Mouse (Mus musculus): ENCODE results near the gene Phldb2. TPM values are rescaled to one million over a fixed set of nuclear protein-coding genes. Genes with fewer than 3 reads are reported as not detected.

The Phldb2 gene
- total RNA-seq, 2 experiments from 2014 or later = 14.8 to 16.4 TPM

DNA sequence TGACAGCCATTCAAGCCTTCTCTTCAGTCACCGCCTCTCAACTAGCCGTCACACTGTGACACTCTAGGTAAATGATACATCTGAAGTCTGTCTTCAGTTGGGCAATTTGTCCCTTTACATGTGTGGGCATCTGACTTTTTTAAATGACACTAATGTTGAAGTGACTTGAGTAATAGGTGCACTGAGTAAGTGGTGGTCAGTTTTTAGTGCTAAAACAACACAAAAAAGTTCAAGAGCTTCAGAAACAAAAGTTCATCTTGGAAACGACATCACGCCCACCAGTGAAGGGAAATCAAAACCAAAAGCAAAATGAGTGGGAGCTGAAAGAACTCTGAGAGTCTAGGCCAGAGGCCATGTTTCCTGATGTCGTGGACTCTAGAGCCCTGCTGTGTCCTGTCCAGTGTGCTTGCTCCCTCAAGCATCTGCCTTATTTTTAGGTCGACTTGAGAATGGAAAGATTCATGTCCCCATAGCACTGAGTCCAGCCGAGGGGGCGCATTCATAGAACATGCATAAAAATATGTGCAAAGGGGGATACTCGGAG, 194.6 kb downstream of the Phldb2 start:
- DNase-seq = no peak
- intact Hi-C loops (cut with DNase I) = no loop called here

GRCm38 (mm10) chr16:45757421-45758078, 195.8 kb downstream of the Phldb2 start:
- intact Hi-C loops (cut with DNase I) = loop anchor here (2.0 kb wide), 5 partner anchors 29 to 265 kb away; no protein-coding TSS in a partner anchor
- DNase-seq = peak; percentile 53

GRCm38 (mm10) chr16:45756855-45757254, 196.5 kb downstream of the Phldb2 start:
- DNase-seq = peak; percentile 33 to 44
- intact Hi-C loops (cut with DNase I) = loop anchor here (2.0 kb wide), 5 partner anchors 30 to 266 kb away; no protein-coding TSS in a partner anchor

DNA sequence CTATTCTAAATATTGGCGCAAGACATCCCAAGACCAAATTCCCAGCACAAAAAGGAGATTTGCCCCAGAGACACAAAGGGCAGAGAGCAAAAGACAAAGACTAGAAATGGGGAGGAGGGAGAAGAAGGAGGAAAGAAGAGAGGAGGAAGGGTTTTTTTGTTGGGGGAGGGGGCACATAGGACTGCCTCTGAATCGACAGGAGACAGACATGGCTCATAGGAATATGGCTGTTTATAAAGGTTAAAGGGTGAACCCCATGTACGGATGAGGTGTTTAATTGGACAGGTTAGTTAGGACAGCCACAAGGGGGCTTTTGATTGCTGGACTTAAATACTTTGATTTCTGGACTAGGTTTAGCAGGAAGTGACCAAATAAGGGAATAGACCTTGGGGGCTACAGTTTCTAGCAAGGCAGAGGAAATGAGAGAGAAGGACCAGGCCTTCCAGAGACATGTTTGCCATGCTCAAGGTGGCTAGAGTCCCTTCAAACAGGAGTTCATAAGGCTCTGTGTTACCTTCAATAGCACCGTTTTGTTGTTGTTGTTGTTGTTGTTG, 209.7 kb downstream of the Phldb2 start:
- no peak for DNase-seq
- intact Hi-C loops (cut with DNase I) = loop anchor here (5.0 kb wide), 1 partner anchor 54 kb away; no protein-coding TSS in a partner anchor

- peak; percentile 95 for DNase-seq
- intact Hi-C loops (cut with DNase I) = loop anchor here (5.0 kb wide), 1 partner anchor 54 kb away; no protein-coding TSS in a partner anchor
Measured at GRCm38 (mm10) chr16:45742615-45743476, 210.6 kb downstream of the Phldb2 start, which contains the start of gene Abhd10. Gene Abhd10, minus strand, starts transcription at chr16:45742955.

- DNase-seq = no peak
- intact Hi-C loops (cut with DNase I) = no loop called here
Measured at GRCm38 (mm10) chr16:45737880-45738279, 215.5 kb downstream of the Phldb2 start.

DNA sequence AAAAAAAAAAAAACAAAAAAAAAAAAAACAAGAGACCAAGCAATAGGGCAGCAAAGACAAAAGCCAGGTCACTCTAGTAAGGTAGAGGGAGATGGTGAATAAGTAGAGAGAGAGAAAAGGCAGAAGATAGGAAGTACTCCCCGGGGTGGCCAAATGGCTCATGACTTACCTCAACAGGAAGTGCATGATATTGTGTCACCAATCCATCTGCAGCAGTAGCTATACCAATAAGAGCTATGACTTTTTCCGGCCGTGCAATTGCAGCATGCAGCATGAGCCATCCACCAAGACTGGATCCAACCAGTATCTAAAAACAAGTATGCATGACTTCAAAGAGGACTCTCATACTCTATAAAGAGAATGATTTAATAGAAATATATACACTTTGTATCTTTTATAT, 216.7 kb downstream of the Phldb2 start:
- intact Hi-C loops (cut with DNase I) = no loop called here
- no peak for DNase-seq

DNA sequence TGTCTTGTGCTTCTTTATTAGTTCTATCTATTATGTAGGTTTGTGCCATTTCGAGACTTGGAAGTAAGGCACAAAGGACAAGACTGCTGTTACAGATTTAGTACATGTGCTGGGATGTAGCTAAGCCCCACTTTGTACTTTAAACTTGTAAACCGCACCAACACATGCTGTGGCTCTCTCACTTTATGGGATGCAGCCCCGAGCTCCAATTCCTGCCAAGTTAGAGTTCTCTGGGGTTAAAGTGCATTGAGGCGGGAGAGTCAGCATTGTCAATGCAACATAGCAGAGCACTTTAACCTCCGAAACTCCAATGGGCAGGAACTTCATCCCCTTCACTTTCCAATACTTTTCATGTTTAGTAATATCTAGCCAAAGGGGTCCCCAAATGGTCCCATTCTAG, 224.2 kb downstream of the Phldb2 start:
- intact Hi-C loops (cut with DNase I) = no loop called here
- DNase-seq = no peak

GRCm38 (mm10) chr16:45724742-45725102, 228.7 kb downstream of the Phldb2 start:
- no peak for DNase-seq
- intact Hi-C loops (cut with DNase I) = no loop called here

DNA sequence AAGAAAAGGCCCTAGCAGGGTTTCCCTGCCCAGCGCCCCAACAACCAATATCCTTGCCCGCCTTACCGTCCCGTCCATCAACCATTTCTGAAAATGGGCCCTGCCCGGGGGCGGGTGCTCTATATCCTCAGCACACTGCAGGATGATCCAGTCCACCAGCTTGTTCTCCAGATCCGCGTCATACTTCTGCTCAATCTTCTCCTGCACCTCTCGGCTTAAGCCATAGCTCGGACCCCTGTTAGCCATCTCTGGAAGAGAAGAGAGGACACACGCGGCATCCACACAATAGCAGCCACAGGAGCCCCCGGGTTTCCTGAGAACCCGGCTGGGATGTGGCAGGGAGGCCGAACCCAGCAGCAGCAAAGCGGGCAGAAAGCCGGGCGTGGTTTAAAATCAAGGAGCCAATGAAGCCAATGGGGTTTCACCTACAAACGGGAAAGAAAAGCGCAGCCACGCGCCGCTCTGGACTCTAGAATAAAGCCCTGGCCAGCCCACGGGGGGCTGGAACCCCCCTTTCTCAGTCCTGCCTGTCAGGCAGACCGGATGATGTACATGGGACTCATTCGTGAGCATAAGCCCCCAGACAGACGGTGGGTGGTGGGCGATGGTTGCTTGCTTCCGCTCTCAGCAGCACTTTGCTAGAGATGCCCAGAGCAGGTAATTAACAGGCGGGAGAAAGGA, 229.2 kb downstream of the Phldb2 start, which contains the start of gene Tagln3:
TSS of gene Tagln3 (minus strand) at position 548 of the 681 bp plus-strand sequence.
- no peak for DNase-seq
- intact Hi-C loops (cut with DNase I) = no loop called here

DNA sequence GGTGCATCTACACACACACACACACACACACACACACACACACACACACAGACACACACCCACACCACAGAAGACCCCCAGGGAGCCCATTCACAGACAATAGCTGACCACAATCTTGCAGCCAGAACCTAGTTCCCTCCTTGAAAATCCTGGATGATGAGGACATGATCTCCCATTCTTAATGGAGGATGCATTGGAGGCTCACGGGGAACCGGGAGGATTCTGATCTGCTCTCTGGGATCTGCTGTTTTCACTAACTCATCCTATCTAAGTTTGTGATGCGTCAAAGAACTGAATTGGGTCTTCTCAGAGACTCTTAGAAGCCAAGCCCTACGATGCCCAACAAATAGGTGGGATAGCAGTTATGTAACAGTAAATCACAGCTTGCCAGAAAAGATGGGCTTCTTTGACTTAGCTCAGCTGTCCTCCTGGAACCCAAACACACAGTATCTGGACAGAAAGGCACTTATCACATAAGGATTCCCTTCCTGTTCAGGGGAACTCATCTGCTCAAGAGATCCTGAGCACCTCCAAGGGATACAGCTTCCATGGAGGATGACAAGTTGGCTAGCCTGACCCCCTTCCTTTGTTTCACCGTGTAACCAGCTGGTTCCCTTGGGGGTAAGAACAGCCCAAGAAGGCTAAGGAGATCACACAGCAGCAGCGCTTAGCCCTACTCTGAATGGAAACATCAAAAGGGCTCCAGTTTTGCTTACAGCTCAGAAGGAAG, 230.1 kb downstream of the Phldb2 start:
- intact Hi-C loops (cut with DNase I) = no loop called here

DNA sequence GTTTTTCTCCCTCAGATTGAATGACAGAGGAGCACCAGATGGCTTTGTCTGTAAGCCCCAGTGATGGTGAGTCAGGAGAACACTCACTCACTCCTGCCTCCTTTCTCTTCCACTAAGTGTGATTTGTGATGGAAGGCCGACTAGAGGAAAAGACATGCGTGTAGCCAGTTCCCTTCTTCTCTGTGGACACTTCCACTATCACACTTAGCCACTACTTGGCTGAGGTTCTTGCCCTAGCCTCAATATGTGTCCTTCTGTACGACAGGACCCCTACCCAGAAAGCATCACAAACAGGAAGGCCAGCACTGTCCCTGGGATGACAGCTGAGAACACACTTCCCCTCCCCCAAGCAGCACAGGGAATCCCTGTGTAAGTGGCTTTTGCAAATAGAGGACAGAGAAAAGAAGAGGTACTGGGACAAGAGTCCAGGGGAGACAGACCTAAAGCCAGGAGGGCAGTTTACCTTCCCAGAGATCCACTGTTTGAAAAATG, 230.9 kb downstream of the Phldb2 start:
- intact Hi-C loops (cut with DNase I) = no loop called here
- DNase-seq = no peak

More for the DNA sequence above, 230.1 kb downstream of the Phldb2 start:
- DNase-seq = no peak

DNA sequence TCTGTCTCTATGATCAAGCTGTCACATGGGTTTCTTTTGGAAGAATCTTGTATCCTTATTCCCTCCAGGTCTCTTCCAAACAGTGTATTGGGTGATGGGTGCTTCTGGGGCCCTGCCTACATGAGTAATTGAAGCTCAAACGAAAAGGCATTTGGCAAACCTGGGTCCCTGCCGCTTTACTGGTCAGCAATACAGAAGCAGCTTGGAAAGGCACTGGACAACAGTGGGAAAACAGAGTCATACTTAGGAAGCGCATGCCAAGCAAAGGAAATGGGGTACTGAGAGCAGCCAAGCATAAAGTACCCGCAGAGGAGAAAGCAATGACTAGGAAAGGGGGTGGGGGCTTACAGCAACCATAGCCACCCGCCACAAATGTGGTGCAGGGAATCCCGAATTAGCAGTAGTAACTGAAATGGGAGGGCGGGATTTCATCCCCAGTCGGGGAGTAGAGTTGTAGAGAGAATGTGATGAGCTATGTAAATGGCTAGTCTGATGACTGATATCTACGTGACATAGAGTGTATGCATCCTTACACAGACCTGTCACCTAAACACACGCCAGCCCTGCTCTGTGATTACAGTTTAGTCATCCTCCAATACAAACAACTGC, 233.3 kb downstream of the Phldb2 start:
- no peak for DNase-seq
- intact Hi-C loops (cut with DNase I) = no loop called here

DNA sequence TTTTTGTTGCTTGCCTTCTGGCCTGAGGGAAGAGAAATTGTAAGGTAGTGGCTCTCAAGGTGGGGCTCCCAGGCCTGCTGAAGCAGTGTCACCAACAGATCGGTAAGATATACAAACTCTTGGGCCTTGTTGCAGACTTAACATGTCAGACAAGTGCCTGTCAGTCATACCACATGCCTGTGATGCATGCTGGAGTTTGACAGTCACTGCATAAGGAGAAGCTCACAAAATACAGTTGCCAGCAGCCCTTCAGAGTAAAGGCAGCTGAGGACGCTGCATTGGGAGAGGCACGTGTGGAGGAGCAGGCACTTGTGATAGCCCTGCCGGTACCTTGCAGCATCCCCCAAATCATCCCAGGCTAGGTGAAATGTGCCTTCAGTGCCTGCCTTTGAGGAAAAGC, 235.1 kb downstream of the Phldb2 start:
- no peak for DNase-seq
- intact Hi-C loops (cut with DNase I) = no loop called here

- no peak for DNase-seq
- intact Hi-C loops (cut with DNase I) = no loop called here
Measured at GRCm38 (mm10) chr16:45714489-45715150, 238.8 kb downstream of the Phldb2 start.

DNA sequence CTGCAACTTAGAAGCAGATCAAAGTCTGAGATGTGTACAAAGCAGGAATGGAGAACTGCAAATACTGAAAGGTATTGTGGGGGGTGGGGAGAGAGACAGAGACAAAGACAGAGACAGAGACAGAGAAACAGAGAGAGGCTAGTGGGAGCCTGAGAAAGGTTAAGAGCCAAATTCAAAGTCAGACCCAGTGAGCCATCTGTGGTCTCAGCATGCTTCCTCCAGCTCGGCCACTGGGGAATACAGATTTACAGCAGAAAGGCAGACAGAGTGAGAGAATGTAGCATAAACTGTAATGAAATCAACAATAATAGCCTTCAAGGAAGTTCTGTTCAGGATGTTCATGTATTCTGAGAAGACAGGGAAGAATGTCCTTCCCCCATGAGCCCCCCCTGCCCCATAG, 239.5 kb downstream of the Phldb2 start:
- intact Hi-C loops (cut with DNase I) = no loop called here
- no peak for DNase-seq

GRCm38 (mm10) chr16:45713261-45713660, 240.1 kb downstream of the Phldb2 start:
- intact Hi-C loops (cut with DNase I) = no loop called here
- no peak for DNase-seq

DNA sequence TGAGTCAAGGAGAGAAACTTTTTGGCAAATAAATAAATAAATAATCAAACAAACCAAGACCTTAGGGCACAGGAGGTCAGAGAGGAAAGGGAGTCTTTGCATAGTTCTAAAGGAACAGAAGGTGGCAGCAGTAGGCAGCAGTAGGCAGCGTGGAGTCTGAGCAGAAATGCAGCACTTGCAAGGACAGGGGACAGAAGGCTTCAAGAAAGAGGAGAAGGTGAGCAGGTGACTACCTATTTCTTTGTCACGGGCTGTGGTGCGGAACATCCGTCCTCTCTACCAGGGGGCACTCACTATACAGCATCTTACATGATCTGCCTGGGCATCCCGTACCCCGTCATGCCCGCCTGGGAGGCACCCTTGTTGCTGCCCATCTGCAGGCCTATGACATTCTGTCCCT, 242.1 kb downstream of the Phldb2 start:
- intact Hi-C loops (cut with DNase I) = no loop called here
- DNase-seq = peak in 1 of 2 experiments; percentile 2

GRCm38 (mm10) chr16:45699301-45699700, 254.1 kb downstream of the Phldb2 start:
- intact Hi-C loops (cut with DNase I) = no loop called here
- no peak for DNase-seq

All from heart, postnatal 36 days (tissue).